Mouse (Mus musculus): ENCODE measurements around the gene Adamts13. TPM values are rescaled to one million over a fixed set of nuclear protein-coding genes. Genes with fewer than 3 reads are reported as not detected.

Gene Adamts13
- polyA plus RNA-seq, 1 experiment from 2014 or later = not detected

DNA sequence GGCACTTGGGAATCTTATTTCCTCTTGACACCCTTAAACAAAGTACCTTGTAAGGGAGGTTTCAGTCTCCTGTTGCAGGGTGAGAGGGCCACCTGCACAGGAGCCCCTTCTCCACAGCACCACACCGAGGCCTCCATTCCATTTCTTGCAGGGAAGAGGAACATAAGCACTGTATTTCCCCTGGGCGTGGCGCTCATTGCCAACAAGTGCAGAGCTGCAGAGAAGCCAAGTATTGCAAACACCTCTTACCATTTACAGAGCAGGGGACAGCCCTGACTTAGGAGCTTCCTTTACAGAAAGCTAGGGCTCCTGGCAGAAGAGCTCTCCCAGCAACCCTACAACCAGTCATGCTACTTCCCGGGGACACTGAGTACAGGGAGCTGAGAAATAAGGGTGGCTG, 21.0 kb upstream of the Adamts13 start:
- H3K4me2 ChIP-seq = no peak overlapping the region
- no peaks in the 10 kb centered on the region for H3K9me3 ChIP-seq (replicated peaks)
- no peaks in the 10 kb centered on the region for H3K4me1 ChIP-seq
- H3K36me3 ChIP-seq = peaks cover 82% of the 10 kb centered on the region
- H3K27me3 ChIP-seq (replicated peaks) = no peaks in the 10 kb centered on the region
- no peak for ATAC-seq (ENCODE audit: low FRiP score)
- no peak overlapping the region for H3K4me3 ChIP-seq (replicated peaks)
- no peak overlapping the region for H3K27ac ChIP-seq (replicated peaks)
- WGBS = 96% methylated on average over 4 of the region's 4 CpGs
- H3K9ac ChIP-seq (replicated peaks) = no peak overlapping the region

GRCm38 (mm10) chr2:26952866-26953265, 20.4 kb upstream of the Adamts13 start:
- 89% methylated on average over 8 of the region's 8 CpGs for WGBS
- H3K9ac ChIP-seq (replicated peaks) = no peak overlapping the region
- no peak overlapping the region for H3K27ac ChIP-seq (replicated peaks)
- H3K4me3 ChIP-seq (replicated peaks) = no peak overlapping the region
- H3K4me2 ChIP-seq = no peak overlapping the region
- H3K9me3 ChIP-seq (replicated peaks) = no peaks in the 10 kb centered on the region
- ATAC-seq (ENCODE audit: low FRiP score) = no peak
- H3K27me3 ChIP-seq (replicated peaks) = no peaks in the 10 kb centered on the region
- H3K4me1 ChIP-seq = no peaks in the 10 kb centered on the region
- peaks cover 89% of the 10 kb centered on the region for H3K36me3 ChIP-seq

DNA sequence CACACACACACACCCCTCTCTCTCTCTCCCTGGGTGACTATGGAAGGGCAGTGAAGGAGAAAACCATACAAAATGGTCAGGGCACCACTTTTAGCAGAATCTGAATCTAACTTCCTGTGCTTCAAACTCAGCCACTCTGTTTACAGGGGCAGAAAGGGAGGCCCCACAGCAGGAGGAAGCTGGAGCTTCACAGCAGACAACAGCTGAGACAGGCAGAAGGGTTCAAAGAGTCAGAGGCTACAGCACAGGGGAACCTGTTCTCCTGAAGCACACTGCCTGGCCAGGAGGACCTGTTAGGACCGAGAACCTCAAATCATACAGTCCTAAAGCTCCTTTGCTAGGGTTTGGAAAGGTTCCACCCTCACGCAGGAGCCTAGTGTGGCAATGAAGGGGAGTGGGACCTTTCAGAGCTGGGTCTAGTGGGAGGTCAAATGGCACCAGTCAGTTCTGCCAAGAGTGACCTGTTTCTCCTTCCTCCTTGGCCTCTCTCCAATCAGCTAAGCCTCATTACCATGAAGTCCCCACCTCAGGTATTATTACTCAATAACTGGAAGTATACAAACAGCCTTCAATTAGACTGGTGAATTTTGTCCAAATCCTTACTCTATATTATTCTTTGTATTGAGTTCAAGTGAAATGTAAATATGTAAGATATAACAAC, 18.4 kb upstream of the Adamts13 start:
- no peak for ATAC-seq (ENCODE audit: low FRiP score)
- Histone ChIP-seq H3K4me1 (no peaks in the 10 kb centered on the region), H3K27ac (replicated peaks) (no peak overlapping the region), H3K36me3 (peaks cover 93% of the 10 kb centered on the region), H3K9me3 (replicated peaks) (no peaks in the 10 kb centered on the region), H3K4me3 (replicated peaks) (no peak overlapping the region), H3K27me3 (replicated peaks) (no peaks in the 10 kb centered on the region), H3K9ac (replicated peaks) (no peak overlapping the region), H3K4me2 (no peak overlapping the region)
- WGBS = 88% methylated on average over 2 of the region's 2 CpGs

DNA sequence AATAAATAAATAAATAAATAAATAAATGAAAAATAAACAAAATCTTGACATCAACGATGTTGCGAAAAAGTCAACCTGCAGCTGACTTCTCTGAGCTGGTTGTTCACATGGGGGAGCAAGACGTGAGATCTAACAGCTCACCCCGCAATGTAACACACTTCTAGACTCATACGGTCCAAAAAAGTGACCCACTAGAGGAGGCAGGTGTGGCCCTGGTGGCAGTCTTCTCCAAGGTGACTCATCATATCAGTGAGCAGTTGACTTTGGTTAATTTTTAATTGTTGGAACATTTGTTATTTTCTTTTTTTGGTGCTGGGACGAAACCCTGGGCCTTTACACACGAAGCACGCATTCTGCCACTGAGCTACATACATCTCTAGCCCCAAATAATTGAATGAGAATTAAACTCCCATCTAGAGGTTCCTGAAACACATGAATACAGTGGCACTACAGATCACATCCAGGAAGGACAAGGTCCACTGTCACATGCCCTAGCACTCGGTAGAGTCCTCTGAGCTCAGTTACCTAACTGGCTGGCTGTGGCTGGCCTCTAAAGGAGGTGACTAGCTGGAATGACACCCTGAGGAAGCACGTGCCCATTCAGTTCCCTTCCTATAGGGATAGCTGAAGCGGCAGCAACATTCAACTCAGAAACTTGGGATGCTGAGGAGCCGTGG, 16.3 kb upstream of the Adamts13 start:
- Histone ChIP-seq H3K36me3 (peaks cover 84% of the 10 kb centered on the region), H3K9me3 (replicated peaks) (no peaks in the 10 kb centered on the region), H3K27me3 (replicated peaks) (no peaks in the 10 kb centered on the region), H3K9ac (replicated peaks) (no peak overlapping the region), H3K27ac (replicated peaks) (no peak overlapping the region), H3K4me3 (replicated peaks) (no peak overlapping the region), H3K4me2 (no peak overlapping the region), H3K4me1 (peaks cover 17% of the 10 kb centered on the region)
- ATAC-seq (ENCODE audit: low FRiP score) = no peak
- 95% methylated on average over 12 of the region's 12 CpGs for WGBS

GRCm38 (mm10) chr2:26957488-26957859, 15.7 kb upstream of the Adamts13 start:
- no peaks in the 10 kb centered on the region for H3K9me3 ChIP-seq (replicated peaks)
- H3K4me1 ChIP-seq = peaks cover 22% of the 10 kb centered on the region
- no peak for ATAC-seq (ENCODE audit: low FRiP score)
- H3K27ac ChIP-seq (replicated peaks) = no peak overlapping the region
- no peaks in the 10 kb centered on the region for H3K27me3 ChIP-seq (replicated peaks)
- H3K9ac ChIP-seq (replicated peaks) = no peak overlapping the region
- 95% methylated on average over 2 of the region's 2 CpGs for WGBS
- peaks cover 78% of the 10 kb centered on the region for H3K36me3 ChIP-seq
- no peak overlapping the region for H3K4me2 ChIP-seq
- no peak overlapping the region for H3K4me3 ChIP-seq (replicated peaks)

DNA sequence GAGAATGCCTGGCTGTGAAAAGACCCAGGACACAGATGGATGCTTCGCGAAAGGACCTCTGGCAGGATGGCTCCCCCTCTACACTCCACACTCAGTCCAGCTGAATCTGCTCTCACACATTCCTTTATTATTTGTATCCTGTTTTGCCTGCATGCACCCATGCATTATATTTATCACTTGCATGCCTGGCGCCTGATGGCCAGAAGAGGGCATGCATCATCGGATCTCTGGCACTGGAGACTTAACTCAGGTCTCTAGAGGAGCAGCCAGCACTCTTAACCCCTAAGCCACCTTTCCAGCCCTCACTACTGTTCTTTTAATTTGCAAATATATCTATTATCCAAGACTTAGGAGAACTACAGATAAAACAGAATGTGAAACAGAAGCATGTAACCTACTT, 12.5 kb upstream of the Adamts13 start:
- 74% methylated on average over 4 of the region's 4 CpGs for WGBS
- Histone ChIP-seq H3K27ac (replicated peaks) (no peak overlapping the region), H3K9ac (replicated peaks) (no peak overlapping the region; the same call in none of the 2 replicates), H3K4me3 (replicated peaks) (no peak overlapping the region), H3K4me2 (no peak overlapping the region), H3K36me3 (peaks cover 47% of the 10 kb centered on the region), H3K27me3 (replicated peaks) (no peaks in the 10 kb centered on the region), H3K4me1 (peaks cover 37% of the 10 kb centered on the region), H3K9me3 (replicated peaks) (no peaks in the 10 kb centered on the region)
- no peak for ATAC-seq (ENCODE audit: low FRiP score)

- no peaks in the 10 kb centered on the region for H3K9me3 ChIP-seq (replicated peaks)
- no peaks in the 10 kb centered on the region for H3K27me3 ChIP-seq (replicated peaks)
- H3K4me2 ChIP-seq = peak within 1 kb of the TSS; percentile 62
- peak; percentile 96 for ATAC-seq (ENCODE audit: low FRiP score)
- H3K9ac ChIP-seq (replicated peaks) = peak within 1 kb of the TSS; percentile 61
- H3K36me3 ChIP-seq = peaks cover 14% of the 10 kb centered on the region
- H3K27ac ChIP-seq (replicated peaks) = peak within 1 kb of the TSS; percentile 95
- H3K4me3 ChIP-seq (replicated peaks) = peak within 1 kb of the TSS; percentile 59
- under 1% methylated on average over 50 of the region's 50 CpGs for WGBS
- peaks cover 37% of the 10 kb centered on the region for H3K4me1 ChIP-seq
Observed at GRCm38 (mm10) chr2:26963923-26964723, 9.1 kb upstream of the Adamts13 start, which contains the start of gene Rexo4. Gene Rexo4, minus strand, starts transcription at chr2:26964386.

- 16% methylated on average over 14 of the region's 14 CpGs for WGBS
- Histone ChIP-seq H3K36me3 (peaks cover 10% of the 10 kb centered on the region), H3K27me3 (replicated peaks) (no peaks in the 10 kb centered on the region), H3K4me3 (replicated peaks) (peak overlapping the region; percentile 59), H3K9ac (replicated peaks) (peak overlapping the region; percentile 61), H3K27ac (replicated peaks) (peak overlapping the region; percentile 95), H3K4me2 (peak overlapping the region; percentile 62), H3K9me3 (replicated peaks) (no peaks in the 10 kb centered on the region), H3K4me1 (peaks cover 37% of the 10 kb centered on the region)
- peak; percentile 2; the same call in 1 of the 2 replicates for ATAC-seq (ENCODE audit: low FRiP score)
Observed at GRCm38 (mm10) chr2:26964724-26965370, 8.4 kb upstream of the Adamts13 start.

DNA sequence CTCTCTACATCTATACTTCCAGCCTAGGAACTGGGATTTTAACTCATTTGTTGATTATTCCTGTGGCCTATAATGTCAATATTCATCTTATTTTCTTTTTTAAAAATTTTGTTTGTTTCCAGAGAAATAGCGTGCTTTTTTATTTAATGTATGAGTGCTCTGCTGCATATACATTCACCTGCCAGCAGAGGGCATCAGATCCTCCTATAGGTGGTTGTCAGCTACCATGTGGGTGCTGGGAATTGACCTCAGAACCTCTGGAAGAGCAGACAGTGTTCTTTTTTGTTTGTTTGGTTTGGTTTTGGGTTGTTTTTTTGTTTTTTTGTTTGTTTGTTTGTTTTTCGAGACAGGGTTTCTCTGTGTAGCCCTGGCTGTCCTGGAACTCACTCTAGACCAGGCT, 6.0 kb upstream of the Adamts13 start:
- Histone ChIP-seq H3K36me3 (no peaks in the 10 kb centered on the region; the same call in 1 of the 2 replicates), H3K9ac (replicated peaks) (no peak overlapping the region), H3K9me3 (replicated peaks) (no peaks in the 10 kb centered on the region), H3K4me2 (no peak overlapping the region), H3K27me3 (replicated peaks) (no peaks in the 10 kb centered on the region), H3K4me1 (peaks cover 17% of the 10 kb centered on the region), H3K27ac (replicated peaks) (no peak overlapping the region), H3K4me3 (replicated peaks) (no peak overlapping the region)
- WGBS = 76% methylated on average over 2 of the region's 2 CpGs
- no peak for ATAC-seq (ENCODE audit: low FRiP score)

- Histone ChIP-seq H3K36me3 (no peaks in the 10 kb centered on the region), H3K4me1 (no peaks in the 10 kb centered on the region), H3K9ac (replicated peaks) (no peak overlapping the region), H3K4me2 (no peak overlapping the region), H3K27ac (replicated peaks) (no peak overlapping the region), H3K4me3 (replicated peaks) (no peak overlapping the region), H3K27me3 (replicated peaks) (no peaks in the 10 kb centered on the region), H3K9me3 (replicated peaks) (no peaks in the 10 kb centered on the region)
- 72% methylated on average over 4 of the region's 4 CpGs for WGBS
- no peak for ATAC-seq (ENCODE audit: low FRiP score)
Observed at GRCm38 (mm10) chr2:26973960-26974359, 744 bp downstream of the Adamts13 start.

GRCm38 (mm10) chr2:26980361-26980760, 7.1 kb downstream of the Adamts13 start:
- Histone ChIP-seq H3K9ac (replicated peaks) (no peak overlapping the region), H3K27ac (replicated peaks) (no peak overlapping the region), H3K4me1 (no peaks in the 10 kb centered on the region), H3K4me3 (replicated peaks) (no peak overlapping the region), H3K4me2 (no peak overlapping the region), H3K36me3 (no peaks in the 10 kb centered on the region), H3K27me3 (replicated peaks) (no peaks in the 10 kb centered on the region), H3K9me3 (replicated peaks) (no peaks in the 10 kb centered on the region)
- 76% methylated on average over 1 of the region's 1 CpGs for WGBS
- ATAC-seq (ENCODE audit: low FRiP score) = no peak
